Mouse (Mus musculus): ENCODE results near the gene Srrt. TPM values are rescaled to one million over a fixed set of nuclear protein-coding genes. Genes with fewer than 3 reads are reported as not detected.

Srrt gene
- total and polyA plus RNA-seq, 3 experiments, result 291 to 454 TPM; not detected in 1

DNA sequence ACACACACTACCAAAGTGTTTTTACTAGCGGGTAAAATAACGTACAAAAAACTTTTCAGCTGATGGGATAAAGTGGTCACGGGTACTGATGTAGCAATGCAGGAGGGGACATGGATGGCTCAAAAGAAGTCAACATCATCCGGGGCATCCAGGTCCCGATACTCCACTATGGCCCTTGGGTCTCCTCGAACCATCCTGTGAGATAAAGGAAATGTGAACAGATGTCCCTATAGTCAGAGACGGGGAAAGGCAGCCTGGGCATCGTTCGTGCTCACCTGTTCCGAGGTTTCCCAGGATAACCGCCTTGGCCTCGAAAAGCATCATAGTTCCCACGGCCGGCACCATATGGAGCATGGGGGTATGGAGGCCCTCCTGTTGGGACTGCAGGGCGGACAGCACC is 11.8 kb downstream of the Srrt start:
- DNase-seq (ENCODE audit: low read depth, low spot score), result no peak
- H3K4me3 ChIP-seq (ENCODE audit: control insufficient read depth in 1 of 2, insufficient read depth in 1 of 2, low read depth in 2 of 2, low read length in 2 of 2), result no peak overlapping the region
- peaks cover 24 to 33% of the 10 kb centered on the region in 2 experiments for H3K36me3 ChIP-seq (ENCODE audit: control insufficient read depth in 1 of 2, insufficient read depth in 2 of 2, low read length in 2 of 2)
- TF ChIP-seq ELF1 (IDR thresholded peaks at IDR 0.05; ENCODE audit: low read depth, low read length), result no peak
- TF ChIP-seq GATA1 (IDR thresholded peaks at IDR 0.05; ENCODE audit: low read depth, low read length), result no peak
- TF ChIP-seq ZMIZ1 (IDR thresholded peaks at IDR 0.05; ENCODE audit: low read depth, low read length), result no peak
- no peak for TF ChIP-seq MAX (IDR thresholded peaks at IDR 0.05; ENCODE audit: low read length)
- no peak for TF ChIP-seq POLR2AphosphoS5 (IDR thresholded peaks at IDR 0.05; ENCODE audit: borderline replicate concordance, low read depth, low read length)
- TF ChIP-seq TCF12 (IDR thresholded peaks at IDR 0.05; ENCODE audit: low read depth, low read length), result no peak
- TF ChIP-seq NELFE (IDR thresholded peaks at IDR 0.05; ENCODE audit: low read depth, low read length), result no peak
- no peak for TF ChIP-seq MYB (IDR thresholded peaks at IDR 0.05; ENCODE audit: low read depth, low read length)
- H3K27me3 ChIP-seq (ENCODE audit: control insufficient read depth in 1 of 2, insufficient read depth in 2 of 2, low read length in 2 of 2), result no peaks in the 10 kb centered on the region
- H3K9me3 ChIP-seq (replicated peaks; ENCODE audit: insufficient read depth, low read length), result no peaks in the 10 kb centered on the region
- peaks cover 8 to 31% of the 10 kb centered on the region in 2 experiments for H3K4me1 ChIP-seq (ENCODE audit: control insufficient read depth in 1 of 2, insufficient read depth in 2 of 2, low read length in 2 of 2)
- no peak overlapping the region for H3K9ac ChIP-seq (ENCODE audit: control insufficient read depth, low read depth, low read length, poor library complexity, severe bottlenecking)
- no peak overlapping the region for H3K27ac ChIP-seq (ENCODE audit: control insufficient read depth, low read depth, low read length)
- peaks cover 6% of the 10 kb centered on the region for H3K79me2 ChIP-seq (ENCODE audit: control insufficient read depth, insufficient read depth, low read length, poor library complexity)

DNA sequence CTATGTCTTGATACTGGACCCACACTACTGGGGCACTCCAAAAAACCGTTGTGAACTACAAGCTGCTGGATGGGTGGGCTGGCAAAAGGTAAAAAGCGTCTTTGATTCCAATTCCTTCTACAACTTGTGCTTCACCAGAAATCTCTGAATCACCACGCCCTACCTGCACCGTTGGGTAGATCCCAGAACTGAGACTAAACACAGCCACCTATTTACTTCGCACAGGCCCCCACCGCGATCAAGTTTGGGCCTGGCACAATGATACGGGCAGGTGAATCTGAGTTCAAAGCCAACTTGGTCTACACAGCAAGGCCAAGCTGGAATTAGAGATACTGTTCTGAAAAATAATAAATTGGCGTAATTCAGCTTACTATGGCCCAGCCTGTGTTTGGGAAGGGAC is 12.2 kb downstream of the Srrt start:
- Histone ChIP-seq H3K36me3 (ENCODE audit: control insufficient read depth in 1 of 2, insufficient read depth in 2 of 2, low read length in 2 of 2) (peaks cover 22 to 31% of the 10 kb centered on the region in 2 experiments), H3K27me3 (ENCODE audit: control insufficient read depth in 1 of 2, insufficient read depth in 2 of 2, low read length in 2 of 2) (no peaks in the 10 kb centered on the region), H3K79me2 (ENCODE audit: control insufficient read depth, insufficient read depth, low read length, poor library complexity) (peaks cover 6% of the 10 kb centered on the region), H3K27ac (ENCODE audit: control insufficient read depth, low read depth, low read length) (no peak overlapping the region), H3K4me3 (ENCODE audit: control insufficient read depth in 1 of 2, insufficient read depth in 1 of 2, low read depth in 2 of 2, low read length in 2 of 2) (peak overlapping the region; percentile 66 to 74), H3K9ac (ENCODE audit: control insufficient read depth, low read depth, low read length, poor library complexity, severe bottlenecking) (peak overlapping the region; percentile 86), H3K4me1 (ENCODE audit: control insufficient read depth in 1 of 2, insufficient read depth in 2 of 2, low read length in 2 of 2) (peaks cover 10 to 31% of the 10 kb centered on the region in 2 experiments), H3K9me3 (replicated peaks; ENCODE audit: insufficient read depth, low read length) (no peaks in the 10 kb centered on the region)
- no peak for DNase-seq (ENCODE audit: low read depth, low spot score)
- TF ChIP-seq E2F4 (IDR thresholded peaks at IDR 0.05; ENCODE audit: borderline replicate concordance, low read depth, low read length), result no peak
- TF ChIP-seq JUND (IDR thresholded peaks at IDR 0.05; ENCODE audit: low read depth, low read length), result no peak
- no peak for TF ChIP-seq POLR2A (IDR thresholded peaks at IDR 0.05; ENCODE audit: control insufficient read depth in 1 of 2, insufficient read depth in 1 of 2, low read depth in 1 of 2, low read length in 2 of 2, poor library complexity in 1 of 2)

DNA sequence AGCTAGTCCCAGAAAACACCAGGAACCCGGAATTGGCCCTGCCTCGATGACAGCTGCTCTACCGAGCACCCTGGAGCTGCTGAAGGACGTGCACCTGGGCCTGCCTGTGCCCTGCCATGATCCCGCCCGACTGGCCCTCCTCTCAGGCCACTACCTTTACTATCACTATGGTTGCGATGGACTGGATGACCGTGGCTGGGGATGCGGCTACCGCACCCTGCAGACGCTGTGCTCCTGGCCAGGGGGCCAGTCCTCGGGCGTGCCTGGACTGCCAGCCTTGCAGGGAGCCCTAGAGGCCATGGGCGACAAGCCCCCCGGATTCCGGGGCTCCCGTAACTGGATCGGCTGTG is 12.8 kb downstream of the Srrt start:
- H3K9ac ChIP-seq (ENCODE audit: control insufficient read depth, low read depth, low read length, poor library complexity, severe bottlenecking), result peak overlapping the region; percentile 86
- H3K36me3 ChIP-seq (ENCODE audit: control insufficient read depth in 1 of 2, insufficient read depth in 2 of 2, low read length in 2 of 2), result peaks cover 22 to 29% of the 10 kb centered on the region in 2 experiments
- H3K79me2 ChIP-seq (ENCODE audit: control insufficient read depth, insufficient read depth, low read length, poor library complexity), result peaks cover 6% of the 10 kb centered on the region
- peak overlapping the region; percentile 66 to 74 for H3K4me3 ChIP-seq (ENCODE audit: control insufficient read depth in 1 of 2, insufficient read depth in 1 of 2, low read depth in 2 of 2, low read length in 2 of 2)
- H3K9me3 ChIP-seq (replicated peaks; ENCODE audit: insufficient read depth, low read length), result no peaks in the 10 kb centered on the region
- peaks cover 10 to 30% of the 10 kb centered on the region in 2 experiments for H3K4me1 ChIP-seq (ENCODE audit: control insufficient read depth in 1 of 2, insufficient read depth in 2 of 2, low read length in 2 of 2)
- TF ChIP-seq ZKSCAN1 (IDR thresholded peaks at IDR 0.05; ENCODE audit: low read depth, low read length) (peak; percentile 58; the same call in 1 of the 2 replicates), POLR2A (IDR thresholded peaks at IDR 0.05; ENCODE audit: control insufficient read depth in 1 of 2, insufficient read depth in 1 of 2, low read depth in 1 of 2, low read length in 2 of 2, poor library complexity in 1 of 2) (0 out of 4 replicates have a peak, but pooled peaks of 1 of the 2 experiments have one; percentile 17), HCFC1 (IDR thresholded peaks at IDR 0.05; ENCODE audit: low read depth, low read length) (no peak), POLR2AphosphoS2 (IDR thresholded peaks at IDR 0.05; ENCODE audit: low read length) (peak; percentile 88), SMC3 (IDR thresholded peaks at IDR 0.05; ENCODE audit: low read depth, low read length) (peak; percentile 16; the same call in 1 of the 2 replicates), RCOR1 (IDR thresholded peaks at IDR 0.05; ENCODE audit: low read depth, low read length) (no peak), POLR2AphosphoS5 (IDR thresholded peaks at IDR 0.05; ENCODE audit: borderline replicate concordance, low read depth, low read length) (peak; percentile 70; the same call in 1 of the 2 replicates), ZNF384 (IDR thresholded peaks at IDR 0.05; ENCODE audit: low read depth, low read length) (no peak), E2F4 (IDR thresholded peaks at IDR 0.05; ENCODE audit: borderline replicate concordance, low read depth, low read length) (no peak)
- H3K27me3 ChIP-seq (ENCODE audit: control insufficient read depth in 1 of 2, insufficient read depth in 2 of 2, low read length in 2 of 2), result no peaks in the 10 kb centered on the region
- peak overlapping the region; percentile 89 for H3K27ac ChIP-seq (ENCODE audit: control insufficient read depth, low read depth, low read length)
- no peak for DNase-seq (ENCODE audit: low read depth, low spot score)

Measured in MEL (cell line).